Mouse (Mus musculus): ENCODE data around the gene B830017H08Rik.

DNA sequence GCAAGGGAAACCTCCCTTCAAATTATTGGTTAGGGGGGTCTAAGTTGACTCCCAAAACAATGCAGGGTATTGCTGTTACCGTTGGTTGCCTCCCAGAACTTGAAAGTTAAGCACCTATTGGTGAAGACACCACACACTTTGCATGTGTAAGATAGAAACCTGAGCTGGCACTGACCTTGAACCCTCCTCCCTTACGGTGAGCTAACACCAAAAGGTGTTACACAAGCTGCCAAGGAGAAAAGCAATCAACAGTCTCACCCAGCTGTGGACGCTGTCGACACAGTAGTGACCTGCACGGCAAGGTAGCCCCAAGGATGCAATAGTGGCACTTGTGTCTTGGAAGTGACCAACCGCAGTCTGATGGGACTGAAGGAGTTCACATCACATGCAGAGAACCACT lies 51.2 kb downstream of the B830017H08Rik start:
- TF ChIP-seq POLR2A (IDR thresholded peaks at IDR 0.05; ENCODE audit: low read depth, low read length) (no peak), BHLHE40 (IDR thresholded peaks at IDR 0.05; ENCODE audit: low read depth, low read length) (no peak)
